Mouse (Mus musculus) adrenal gland, adult 2 months (tissue): ENCODE data around the gene Tead4. TPM values are rescaled to one million over a fixed set of nuclear protein-coding genes. Genes with fewer than 3 reads are reported as not detected.
"Not testable (repeated sequence)": the region's sequence is repeated elsewhere in the genome, so short reads cannot be mapped to it uniquely, and the experiment has no call there.

Source experiments
- DNase-seq: peaks from one replicate; pipeline ENCODE4 v3.0.0; 2021
- polyA plus RNA-seq: library from polyadenylated mRNA; depleted of rRNA; stranded (reverse); fragments of >200 nt; gene quantifications from 2 replicates; pipeline ENCODE4 v1.2.3, GENCODE M21; 2012
- total RNA-seq, 2 experiments: library from RNA; stranded (reverse); gene quantifications; 2 replicates each; pipeline ENCODE4 v1.2.3; 2021

The Tead4 gene
- total and polyA plus RNA-seq, 3 experiments: 2.7 to 2.9 (median 2.9) TPM

- DNase-seq: peak; percentile 41
Observed at GRCm38 (mm10) chr6:128237102-128237763, 63.4 kb downstream of the Tead4 start.

- no peak for DNase-seq
Observed at GRCm38 (mm10) chr6:128236581-128236980, 64.0 kb downstream of the Tead4 start.

- peak; percentile 32 for DNase-seq
Observed at GRCm38 (mm10) chr6:128234206-128234605, 66.4 kb downstream of the Tead4 start.

GRCm38 (mm10) chr6:128232216-128232615 lies 68.4 kb downstream of the Tead4 start:
- no peak for DNase-seq

GRCm38 (mm10) chr6:128231741-128232140 lies 68.9 kb downstream of the Tead4 start:
- no peak for DNase-seq

GRCm38 (mm10) chr6:128227438-128228017 lies 73.1 kb downstream of the Tead4 start:
- peak; percentile 21 for DNase-seq

GRCm38 (mm10) chr6:128226941-128227340 lies 73.7 kb downstream of the Tead4 start:
- no peak for DNase-seq

- DNase-seq: no peak
Observed at GRCm38 (mm10) chr6:128225846-128226176, 74.8 kb downstream of the Tead4 start.

GRCm38 (mm10) chr6:128225009-128225845 lies 75.4 kb downstream of the Tead4 start:
- no peak for DNase-seq

- DNase-seq: no peak
Observed at GRCm38 (mm10) chr6:128223159-128223558, 77.5 kb downstream of the Tead4 start.

- not testable (repeated sequence) for DNase-seq
Observed at GRCm38 (mm10) chr6:128215004-128215403, 85.6 kb downstream of the Tead4 start.

- not testable (repeated sequence) for DNase-seq
Observed at GRCm38 (mm10) chr6:128209199-128209598, 91.4 kb downstream of the Tead4 start.

- no peak for DNase-seq
Observed at GRCm38 (mm10) chr6:128208491-128209170, 92.0 kb downstream of the Tead4 start.

GRCm38 (mm10) chr6:128203557-128203956 lies 97.1 kb downstream of the Tead4 start:
- no peak for DNase-seq

GRCm38 (mm10) chr6:128200847-128201640 lies 99.6 kb downstream of the Tead4 start:
- DNase-seq: peak; percentile 72

- peak; percentile 100 for DNase-seq
Observed at GRCm38 (mm10) chr6:128200116-128200846, 100.3 kb downstream of the Tead4 start.

GRCm38 (mm10) chr6:128183521-128183920 lies 117.1 kb downstream of the Tead4 start:
- peak; percentile 20 for DNase-seq

- peak; percentile 17 for DNase-seq
Observed at GRCm38 (mm10) chr6:128181176-128181575, 119.4 kb downstream of the Tead4 start.

GRCm38 (mm10) chr6:128179651-128180050 lies 121.0 kb downstream of the Tead4 start:
- DNase-seq: no peak

- peak; percentile 33 for DNase-seq
Observed at GRCm38 (mm10) chr6:128179247-128179646, 121.4 kb downstream of the Tead4 start.

- no peak for DNase-seq
Observed at GRCm38 (mm10) chr6:128178681-128179080, 121.9 kb downstream of the Tead4 start.
